Mouse (Mus musculus): ENCODE measurements at regions not wholly inside any gene's neighbourhood (a gene's known extent, or its start where the extent isn't known, plus 50 kb on each side); places are given as distances from the start of the nearest gene placed in this dataset.

- TF ChIP-seq POLR2A (IDR thresholded peaks at IDR 0.05; ENCODE audit: low read depth, low read length) (no peak), CTCF (IDR thresholded peaks at IDR 0.05; ENCODE audit: extremely low read depth, insufficient read length, insufficient replicate concordance, low read depth, low read length) (no peak)
These were observed 285.5 kb downstream of the Pten start for GRCm38 (mm10) chr19:33042760-33043159.
